Mouse (Mus musculus) fibroblast of lung, adult 2 months (primary cell): ENCODE results near the gene St6galnac3.

Source experiments
- DNase-seq: peaks from one replicate; pipeline ENCODE4 v3.0.0-alpha.2; 2011; ENCODE audit warnings: low read depth

Gene St6galnac3

GRCm38 (mm10) chr3:153282123-153282765, 442.7 kb downstream of the St6galnac3 start:
- DNase-seq: no peak

- no peak for DNase-seq
Observed at GRCm38 (mm10) chr3:153278249-153278648, 446.7 kb downstream of the St6galnac3 start.

GRCm38 (mm10) chr3:153277389-153277999, 447.5 kb downstream of the St6galnac3 start:
- no peak for DNase-seq

- no peak for DNase-seq
Observed at GRCm38 (mm10) chr3:153276830-153277388, 448.1 kb downstream of the St6galnac3 start.

GRCm38 (mm10) chr3:153276101-153276829, 448.7 kb downstream of the St6galnac3 start:
- no peak for DNase-seq

GRCm38 (mm10) chr3:153272241-153272640, 452.7 kb downstream of the St6galnac3 start:
- DNase-seq: no peak

- no peak for DNase-seq
Observed at GRCm38 (mm10) chr3:153267397-153267796, 457.6 kb downstream of the St6galnac3 start.

- DNase-seq: no peak
Observed at GRCm38 (mm10) chr3:153261985-153262384, 463.0 kb downstream of the St6galnac3 start.

GRCm38 (mm10) chr3:153260225-153260933, 464.6 kb downstream of the St6galnac3 start:
- no peak for DNase-seq

GRCm38 (mm10) chr3:153255910-153256309, 469.1 kb downstream of the St6galnac3 start:
- DNase-seq: no peak

GRCm38 (mm10) chr3:153251653-153252052, 473.3 kb downstream of the St6galnac3 start:
- DNase-seq: no peak

- peak; percentile 45 for DNase-seq
Observed at GRCm38 (mm10) chr3:153250598-153251257, 474.2 kb downstream of the St6galnac3 start.

GRCm38 (mm10) chr3:153248866-153249265, 476.1 kb downstream of the St6galnac3 start:
- no peak for DNase-seq

- no peak for DNase-seq
Observed at GRCm38 (mm10) chr3:153248029-153248428, 476.9 kb downstream of the St6galnac3 start.

GRCm38 (mm10) chr3:153242524-153242923, 482.4 kb downstream of the St6galnac3 start:
- no peak for DNase-seq

- DNase-seq: peak; percentile 18
Observed at GRCm38 (mm10) chr3:153241134-153241533, 483.8 kb downstream of the St6galnac3 start.

GRCm38 (mm10) chr3:153240366-153240765, 484.6 kb downstream of the St6galnac3 start:
- no peak for DNase-seq

GRCm38 (mm10) chr3:153238381-153238780, 486.6 kb downstream of the St6galnac3 start:
- no peak for DNase-seq

- no peak for DNase-seq
Observed at GRCm38 (mm10) chr3:153236262-153236661, 488.7 kb downstream of the St6galnac3 start.

- no peak for DNase-seq
Observed at GRCm38 (mm10) chr3:153222611-153223402, 502.2 kb downstream of the St6galnac3 start.

- no peak for DNase-seq
Observed at GRCm38 (mm10) chr3:153219391-153219790, 505.6 kb downstream of the St6galnac3 start.
